Mouse (Mus musculus) bone marrow, adult 2 months (tissue): ENCODE data around the gene Mrln.

ENCODE experiments used
- CTCF ChIP-seq: fragments of 200-500 bp; IDR thresholded peaks from 2 replicates; pipeline ENCODE4 v1.5.1; 2011; ENCODE audit warnings: low read length, control low read depth; ENCODE audit not compliant: control insufficient read depth, insufficient read depth
- POLR2A ChIP-seq: fragments of 200-500 bp; IDR thresholded peaks from 2 replicates; pipeline ENCODE4 v1.6.1; 2011; ENCODE audit warnings: low read depth, mild to moderate bottlenecking, control low read depth, low read length, borderline replicate concordance; ENCODE audit not compliant: control insufficient read depth

- no peak for TF ChIP-seq CTCF
- no peak for TF ChIP-seq POLR2A
These were observed 40.6 kb downstream of the Mrln start, which contains the start of gene Slc16a9 for GRCm38 (mm10) chr10:70244921-70245558.
